Mouse (Mus musculus): ENCODE results near the gene Oscp1. TPM values are rescaled to one million over a fixed set of nuclear protein-coding genes. Genes with fewer than 3 reads are reported as not detected.

Oscp1 gene
- polyA plus RNA-seq (2015; fragmentation: Nextera tagmentation; extraction: Ambion mirVana) = 8.9 and 11.0 TPM in 2 replicates

DNA sequence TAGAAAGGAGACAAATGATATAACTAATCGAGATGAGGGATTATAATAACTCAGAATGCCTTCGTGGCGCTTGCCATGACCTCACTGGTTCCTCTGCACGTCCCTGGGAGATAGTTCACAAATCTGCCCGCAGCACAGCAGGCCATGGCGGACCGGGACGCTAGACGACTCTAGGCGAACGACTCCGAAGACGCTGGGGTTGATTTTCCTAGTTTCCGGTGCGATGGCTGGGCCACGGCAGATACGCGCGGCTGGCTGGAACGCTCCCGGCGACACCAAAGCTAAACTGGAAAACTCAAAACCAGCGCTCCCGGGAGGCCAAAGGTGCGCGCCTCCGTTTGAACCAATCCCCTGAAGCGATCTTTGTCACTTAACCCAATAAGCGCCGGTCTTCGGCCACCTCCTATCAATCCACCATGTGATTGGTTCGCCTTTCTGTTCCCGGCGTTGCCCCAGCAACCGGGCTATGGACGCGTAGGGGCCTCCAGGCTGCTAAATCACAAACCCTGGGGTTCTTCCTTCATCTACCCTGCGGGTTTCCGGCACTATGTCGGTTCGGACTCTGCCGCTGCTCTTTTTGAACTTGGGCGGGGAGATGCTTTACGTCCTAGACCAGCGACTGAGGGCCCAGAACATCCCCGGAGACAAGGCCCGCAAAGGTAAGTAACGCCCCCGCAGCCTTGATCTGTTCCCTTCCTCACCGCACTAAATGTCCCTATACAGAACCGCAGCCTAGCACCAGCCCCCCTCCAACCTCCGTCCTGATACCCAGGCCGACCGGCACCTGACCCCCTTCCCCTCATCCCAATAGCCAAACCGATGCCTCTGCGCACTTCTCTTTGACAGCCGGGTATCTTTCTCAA is at the start of gene Oscp1:
Gene Oscp1 (plus strand): TSS at position 432 of the 863 bp plus-strand sequence.
- H3K27ac ChIP-seq = peak within 1 kb of the TSS; percentile 37; the same call in 1 of the 2 replicates
- peak within 1 kb of the TSS; percentile 65 for H3K4me3 ChIP-seq (replicated peaks)
- H3K4me2 ChIP-seq (replicated peaks) = peak within 1 kb of the TSS; percentile 84
- peak; percentile 99 for ATAC-seq
- no peaks in the 10 kb centered on the region for H3K27me3 ChIP-seq (replicated peaks)
- whole genome bisulfite sequencing = under 1% methylated on average over 57 of the region's 57 CpGs
- no peaks in the 10 kb centered on the region for H3K9me3 ChIP-seq
- peaks cover 12% of the 10 kb centered on the region for H3K36me3 ChIP-seq
- H3K4me1 ChIP-seq (replicated peaks) = 0 out of 2 replicates have a peak, but pooled peaks cover 8% of the 10 kb centered on the region
- H3K9ac ChIP-seq = peak within 1 kb of the TSS; percentile 51

DNA sequence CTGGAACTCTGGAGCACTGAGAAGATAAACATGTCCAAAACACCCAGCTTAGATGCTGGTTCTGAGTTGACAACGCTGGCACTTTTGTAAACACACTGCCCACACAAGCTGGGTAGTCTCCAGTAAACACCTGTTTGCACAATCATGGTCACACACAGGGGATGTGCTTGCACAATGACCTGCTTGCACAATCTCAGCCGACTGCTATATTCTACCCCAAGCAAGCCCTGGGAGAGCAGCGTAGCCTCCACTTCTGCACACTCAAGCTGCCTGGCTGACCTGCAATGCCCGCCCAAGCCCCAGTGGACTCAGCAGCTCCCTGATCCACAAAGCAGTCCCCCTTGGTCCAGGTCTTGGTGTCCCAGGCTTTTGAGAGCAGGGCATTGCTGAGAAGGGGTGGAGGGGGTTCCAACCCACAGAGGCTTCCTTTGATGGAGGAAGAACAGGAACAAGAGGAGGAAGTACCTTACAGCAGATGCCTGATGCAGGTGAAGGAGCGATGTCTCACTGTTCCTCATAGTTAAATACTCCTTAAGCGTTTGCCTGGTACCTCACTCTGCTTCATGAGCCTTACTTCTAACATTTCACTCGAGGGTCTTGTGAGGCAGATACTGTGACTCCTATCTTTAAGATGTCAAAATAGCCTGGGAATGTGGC is 40.6 kb upstream of the Oscp1 start:
- ATAC-seq = no peak
- Histone ChIP-seq H3K9ac (no peak overlapping the region), H3K4me2 (replicated peaks) (no peak overlapping the region), H3K27ac (no peak overlapping the region), H3K9me3 (no peaks in the 10 kb centered on the region), H3K27me3 (replicated peaks) (no peaks in the 10 kb centered on the region), H3K4me3 (replicated peaks) (no peak overlapping the region), H3K4me1 (replicated peaks) (no peaks in the 10 kb centered on the region), H3K36me3 (no peaks in the 10 kb centered on the region)
- 79% methylated on average over 7 of the region's 7 CpGs for WGBS

GRCm38 (mm10) chr4:126018966-126019538 is 39.3 kb upstream of the Oscp1 start:
- Histone ChIP-seq H3K4me2 (replicated peaks) (no peak overlapping the region), H3K9me3 (no peaks in the 10 kb centered on the region), H3K4me1 (replicated peaks) (no peaks in the 10 kb centered on the region), H3K9ac (no peak overlapping the region), H3K36me3 (no peaks in the 10 kb centered on the region), H3K4me3 (replicated peaks) (no peak overlapping the region), H3K27me3 (replicated peaks) (no peaks in the 10 kb centered on the region), H3K27ac (no peak overlapping the region)
- ATAC-seq = no peak
- WGBS = 76% methylated on average over 11 of the region's 11 CpGs

DNA sequence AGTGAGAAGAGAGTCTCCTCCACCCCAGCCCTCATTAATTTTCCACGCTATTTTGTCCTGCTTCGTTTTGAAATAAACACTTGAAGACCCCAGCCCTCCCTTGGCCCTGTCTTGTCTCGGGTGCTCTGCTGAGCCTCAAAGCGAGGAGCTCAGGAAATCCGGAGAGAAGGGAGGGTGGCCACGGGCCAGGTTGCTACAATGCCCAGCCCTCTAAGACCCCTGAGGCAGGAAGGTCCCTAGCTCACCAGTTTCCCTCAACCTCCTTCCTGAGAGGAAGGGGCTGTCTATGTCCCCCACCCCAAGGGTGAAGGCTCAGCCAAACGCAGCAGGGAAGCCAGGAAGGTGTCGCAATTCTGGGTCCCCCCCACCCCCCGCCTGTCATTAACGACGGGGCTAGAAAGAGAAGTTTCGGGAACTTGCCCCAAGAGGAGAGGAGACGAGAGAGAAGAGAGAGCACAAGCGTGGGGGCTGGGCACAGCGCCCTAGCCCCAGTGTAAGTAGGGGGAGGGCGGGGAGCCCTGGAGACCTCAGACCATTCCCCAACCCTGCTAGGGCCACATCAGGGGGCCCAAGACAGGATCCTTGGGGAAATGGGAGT is 34.0 kb upstream of the Oscp1 start, which contains the start of gene Csf3r:
Gene Csf3r (plus strand): TSS at position 248 of the 598 bp plus-strand sequence.
- H3K27me3 ChIP-seq (replicated peaks) = no peaks in the 10 kb centered on the region
- no peaks in the 10 kb centered on the region for H3K4me1 ChIP-seq (replicated peaks)
- no peak within 1 kb of the TSS for H3K4me3 ChIP-seq (replicated peaks)
- no peak within 1 kb of the TSS for H3K27ac ChIP-seq
- H3K4me2 ChIP-seq (replicated peaks) = no peak within 1 kb of the TSS
- no peak within 1 kb of the TSS for H3K9ac ChIP-seq
- 34% methylated on average over 16 of the region's 16 CpGs for WGBS
- no peak for ATAC-seq
- H3K9me3 ChIP-seq = no peaks in the 10 kb centered on the region
- no peaks in the 10 kb centered on the region for H3K36me3 ChIP-seq

- no peak for ATAC-seq
- 75% methylated on average over 5 of the region's 5 CpGs for WGBS
- no peak overlapping the region for H3K4me3 ChIP-seq (replicated peaks)
- H3K9ac ChIP-seq = no peak overlapping the region
- H3K36me3 ChIP-seq = no peaks in the 10 kb centered on the region
- no peak overlapping the region for H3K4me2 ChIP-seq (replicated peaks)
- H3K27me3 ChIP-seq (replicated peaks) = no peaks in the 10 kb centered on the region
- no peaks in the 10 kb centered on the region for H3K4me1 ChIP-seq (replicated peaks)
- no peaks in the 10 kb centered on the region for H3K9me3 ChIP-seq
- no peak overlapping the region for H3K27ac ChIP-seq
Observed at GRCm38 (mm10) chr4:126025801-126026200, 32.6 kb upstream of the Oscp1 start.

DNA sequence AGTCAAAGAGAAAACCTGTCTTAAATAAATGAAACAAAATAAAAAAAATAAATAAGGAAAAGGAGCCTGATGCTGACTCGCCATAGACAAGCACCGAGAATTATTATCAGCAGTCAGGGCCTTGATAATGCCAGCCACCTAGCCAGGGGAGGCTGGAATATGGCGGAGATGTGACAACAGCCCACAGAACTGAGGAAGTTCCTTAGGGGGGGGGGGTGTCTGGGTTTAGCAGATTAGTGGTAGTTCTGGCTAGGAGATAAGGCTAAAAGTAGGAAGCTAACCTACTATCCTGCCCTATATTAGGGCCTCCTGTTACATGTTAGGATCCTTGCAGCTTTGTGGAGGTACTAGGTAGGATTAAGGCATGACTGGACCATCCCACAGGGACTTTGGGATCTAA is 30.4 kb upstream of the Oscp1 start:
- H3K9ac ChIP-seq = no peak overlapping the region
- H3K4me2 ChIP-seq (replicated peaks) = no peak overlapping the region
- H3K27ac ChIP-seq = no peak overlapping the region
- no peaks in the 10 kb centered on the region for H3K36me3 ChIP-seq
- no peaks in the 10 kb centered on the region for H3K9me3 ChIP-seq
- H3K4me3 ChIP-seq (replicated peaks) = no peak overlapping the region
- 91% methylated on average over 3 of the region's 3 CpGs for WGBS
- no peak for ATAC-seq
- H3K4me1 ChIP-seq (replicated peaks) = no peaks in the 10 kb centered on the region
- no peaks in the 10 kb centered on the region for H3K27me3 ChIP-seq (replicated peaks)

- Histone ChIP-seq H3K9ac (no peak overlapping the region), H3K27me3 (replicated peaks) (no peaks in the 10 kb centered on the region), H3K27ac (no peak overlapping the region), H3K36me3 (no peaks in the 10 kb centered on the region), H3K4me3 (replicated peaks) (no peak overlapping the region), H3K9me3 (no peaks in the 10 kb centered on the region), H3K4me1 (replicated peaks) (no peaks in the 10 kb centered on the region), H3K4me2 (replicated peaks) (no peak overlapping the region)
- WGBS = 74% methylated on average over 3 of the region's 3 CpGs
- no peak for ATAC-seq
Observed at GRCm38 (mm10) chr4:126029042-126029441, 29.3 kb upstream of the Oscp1 start.

DNA sequence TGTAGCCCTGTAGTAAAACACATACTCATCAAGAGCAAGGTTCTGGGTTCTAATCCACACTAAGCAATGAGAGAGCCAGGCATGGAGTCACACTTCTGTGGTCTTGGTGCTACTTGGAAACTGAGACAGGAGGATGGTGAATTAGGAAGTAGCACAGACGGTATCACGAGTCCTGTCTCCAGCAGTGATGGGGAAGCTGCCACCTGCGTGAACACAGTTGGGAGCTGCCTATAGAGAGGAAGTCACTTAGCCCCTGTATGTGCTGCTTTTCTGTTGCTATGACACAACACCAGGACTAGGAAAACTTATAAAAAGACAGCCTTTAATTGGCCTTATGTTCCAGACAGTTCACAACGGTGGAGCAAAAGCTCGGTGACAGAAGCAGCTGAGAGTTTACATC is 27.7 kb upstream of the Oscp1 start:
- 81% methylated on average over 5 of the region's 5 CpGs for WGBS
- Histone ChIP-seq H3K4me3 (replicated peaks) (no peak overlapping the region), H3K36me3 (no peaks in the 10 kb centered on the region), H3K4me2 (replicated peaks) (no peak overlapping the region), H3K9me3 (no peaks in the 10 kb centered on the region), H3K4me1 (replicated peaks) (no peaks in the 10 kb centered on the region), H3K27ac (no peak overlapping the region), H3K27me3 (replicated peaks) (no peaks in the 10 kb centered on the region), H3K9ac (no peak overlapping the region)
- ATAC-seq = no peak

DNA sequence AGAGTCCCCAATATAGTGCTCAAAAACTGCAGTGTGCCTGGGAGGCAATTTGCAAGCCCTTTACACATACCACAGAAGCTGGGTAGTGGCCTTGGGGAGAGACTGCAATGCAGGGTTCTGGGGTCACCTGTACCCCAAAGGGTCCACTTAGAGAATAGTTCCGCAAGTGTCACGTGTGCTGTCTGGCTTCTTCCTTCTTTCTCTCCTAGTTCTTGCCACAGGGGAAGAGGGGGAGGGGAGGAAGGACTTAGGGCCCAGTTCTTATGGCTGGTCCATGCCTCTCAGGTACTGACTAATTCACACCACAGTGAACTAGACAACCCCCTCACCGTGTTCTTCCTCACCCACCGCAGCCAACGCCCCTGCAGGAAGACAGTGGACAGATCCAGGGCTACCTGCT is 23.0 kb upstream of the Oscp1 start:
- Histone ChIP-seq H3K36me3 (no peaks in the 10 kb centered on the region), H3K9ac (no peak overlapping the region), H3K4me3 (replicated peaks) (no peak overlapping the region), H3K27ac (no peak overlapping the region), H3K9me3 (no peaks in the 10 kb centered on the region), H3K4me1 (replicated peaks) (no peaks in the 10 kb centered on the region), H3K4me2 (replicated peaks) (no peak overlapping the region), H3K27me3 (replicated peaks) (no peaks in the 10 kb centered on the region)
- 80% methylated on average over 5 of the region's 5 CpGs for WGBS
- no peak for ATAC-seq

DNA sequence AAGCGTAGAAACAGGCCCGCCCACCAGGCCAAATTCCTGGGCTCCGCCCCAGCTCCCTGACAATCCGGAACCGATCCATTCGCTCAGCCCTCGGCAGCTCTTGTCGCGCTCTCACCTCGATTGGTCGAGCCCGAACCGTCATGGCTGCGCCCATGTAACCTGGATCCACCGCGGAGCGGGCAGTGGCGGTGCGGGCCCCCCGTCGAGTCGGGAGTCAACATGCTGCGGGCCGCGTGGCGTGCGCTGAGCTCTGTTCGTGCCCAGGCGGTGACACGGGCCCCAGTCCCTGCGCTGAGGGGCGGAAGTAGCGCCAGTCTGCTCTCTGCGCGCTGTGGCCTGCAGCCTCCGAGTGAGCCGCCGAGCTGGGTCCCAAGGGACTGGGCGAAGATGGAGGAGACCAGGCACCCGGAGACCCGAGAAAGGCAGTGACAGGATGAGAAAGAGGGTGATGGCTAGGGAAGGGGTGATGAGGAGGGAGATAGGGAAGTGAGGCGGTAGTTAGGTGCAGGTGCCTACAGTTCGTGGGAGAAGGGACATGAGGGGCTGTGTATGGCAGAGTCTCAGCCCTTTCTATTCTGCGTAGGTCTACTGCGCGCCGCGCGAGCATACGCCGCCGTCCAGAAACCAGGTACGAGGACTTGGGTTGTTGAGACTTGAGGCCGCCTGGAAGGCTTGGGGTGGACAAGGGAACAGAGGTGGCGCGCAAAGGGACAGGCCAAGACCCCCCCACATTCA is 11.3 kb upstream of the Oscp1 start, which contains the start of gene Mrps15:
Gene Mrps15 (plus strand): TSS at position 75 of the 735 bp plus-strand sequence.
- H3K9ac ChIP-seq = peak within 1 kb of the TSS; percentile 83
- H3K36me3 ChIP-seq = 0 out of 2 replicates have a peak, but pooled peaks cover 5% of the 10 kb centered on the region
- peak within 1 kb of the TSS; percentile 84 for H3K27ac ChIP-seq
- peak within 1 kb of the TSS; percentile 83 for H3K4me2 ChIP-seq (replicated peaks)
- H3K4me1 ChIP-seq (replicated peaks) = 0 out of 2 replicates have a peak, but pooled peaks cover 3% of the 10 kb centered on the region
- peak within 1 kb of the TSS; percentile 84 for H3K4me3 ChIP-seq (replicated peaks)
- WGBS = under 1% methylated on average over 56 of the region's 56 CpGs
- ATAC-seq = peak; percentile 97
- H3K9me3 ChIP-seq = no peaks in the 10 kb centered on the region
- no peaks in the 10 kb centered on the region for H3K27me3 ChIP-seq (replicated peaks)

DNA sequence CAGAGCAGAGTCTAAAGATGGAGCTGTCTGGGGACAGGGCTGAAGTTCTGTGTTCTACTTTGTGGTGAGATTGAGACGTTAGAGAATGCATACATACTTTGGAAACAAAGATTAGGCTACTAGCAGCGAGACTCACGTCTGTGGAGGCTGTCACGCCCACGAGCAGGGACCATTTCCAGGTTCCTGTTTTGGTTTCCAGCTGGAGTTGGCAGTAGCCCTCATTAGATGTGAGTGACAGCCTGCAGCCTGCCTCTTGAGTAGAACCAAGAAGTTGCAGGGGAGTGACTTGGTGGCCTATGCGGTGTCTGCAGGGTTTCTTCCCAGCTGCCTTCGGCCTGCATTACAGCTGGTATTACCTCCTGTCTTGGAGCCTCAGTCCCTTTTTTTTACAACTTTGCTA is 6.7 kb upstream of the Oscp1 start:
- no peak for ATAC-seq
- Histone ChIP-seq H3K9me3 (no peaks in the 10 kb centered on the region), H3K4me3 (replicated peaks) (no peak overlapping the region), H3K36me3 (peaks cover 17% of the 10 kb centered on the region), H3K27ac (no peak overlapping the region), H3K9ac (no peak overlapping the region), H3K27me3 (replicated peaks) (no peaks in the 10 kb centered on the region), H3K4me1 (replicated peaks) (0 out of 2 replicates have a peak, but pooled peaks cover 3% of the 10 kb centered on the region), H3K4me2 (replicated peaks) (no peak overlapping the region)
- WGBS = 86% methylated on average over 7 of the region's 7 CpGs
